Mouse (Mus musculus): ENCODE data around the gene Serinc1. TPM values are rescaled to one million over a fixed set of nuclear protein-coding genes. Genes with fewer than 3 reads are reported as not detected.

Serinc1 gene
- polyA plus RNA-seq, 1 experiment from 2014 or later: 541 TPM

Other genes with a start within 250 kb of the Serinc1 start
- 57.4 and 59.0 TPM in 2 replicates for gene Hsf2, start 46.1 kb downstream of the Serinc1 start, polyA plus RNA-seq (2014; fragmentation: Nextera tagmentation; extraction: Ambion mirVana)
- gene Pkib, start 99.5 kb upstream of the Serinc1 start, polyA plus RNA-seq (2014; fragmentation: Nextera tagmentation; extraction: Ambion mirVana): 2.4 and 2.8 TPM in 2 replicates

Measured in neural tube, embryonic 14.5 days (tissue).